Mouse (Mus musculus) urinary bladder, postnatal 25 days (tissue): ENCODE measurements around the gene Myocd.

Experiments
- DNase-seq: peaks from one replicate; pipeline ENCODE4 v3.0.0; 2022; ENCODE audit warnings: low spot score

Myocd gene

DNA sequence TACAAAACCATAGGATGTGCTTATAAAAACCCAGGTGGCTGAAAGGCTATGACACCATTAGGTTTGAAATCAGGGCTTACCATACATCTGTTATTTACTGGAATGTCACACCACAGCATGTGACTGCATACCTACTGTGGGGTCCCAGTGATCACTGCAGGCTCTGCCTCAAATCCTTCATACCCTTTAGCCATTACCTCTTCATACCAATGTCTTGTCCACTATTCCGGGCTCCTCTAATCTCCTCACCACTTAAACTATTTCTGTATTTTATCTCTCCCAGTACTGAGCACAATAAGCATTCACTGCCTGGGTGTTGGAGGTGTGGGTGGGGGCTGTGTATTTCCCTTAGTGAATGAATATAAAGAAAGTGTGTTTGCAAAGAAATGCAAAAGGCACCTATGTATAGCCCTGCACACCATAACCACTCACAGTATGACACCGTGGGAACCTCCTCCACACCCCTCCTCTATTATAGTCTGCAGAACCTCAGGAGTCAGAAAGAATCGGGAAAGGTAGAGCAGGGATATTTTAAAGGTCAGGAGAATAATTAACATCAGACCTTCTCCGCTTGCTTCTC is 126.9 kb downstream of the Myocd start:
- DNase-seq = no peak

- DNase-seq = no peak
These were observed 130.8 kb downstream of the Myocd start for GRCm38 (mm10) chr11:65139030-65139429.

- DNase-seq = no peak
These were observed 132.6 kb downstream of the Myocd start for GRCm38 (mm10) chr11:65137145-65137652.

DNA sequence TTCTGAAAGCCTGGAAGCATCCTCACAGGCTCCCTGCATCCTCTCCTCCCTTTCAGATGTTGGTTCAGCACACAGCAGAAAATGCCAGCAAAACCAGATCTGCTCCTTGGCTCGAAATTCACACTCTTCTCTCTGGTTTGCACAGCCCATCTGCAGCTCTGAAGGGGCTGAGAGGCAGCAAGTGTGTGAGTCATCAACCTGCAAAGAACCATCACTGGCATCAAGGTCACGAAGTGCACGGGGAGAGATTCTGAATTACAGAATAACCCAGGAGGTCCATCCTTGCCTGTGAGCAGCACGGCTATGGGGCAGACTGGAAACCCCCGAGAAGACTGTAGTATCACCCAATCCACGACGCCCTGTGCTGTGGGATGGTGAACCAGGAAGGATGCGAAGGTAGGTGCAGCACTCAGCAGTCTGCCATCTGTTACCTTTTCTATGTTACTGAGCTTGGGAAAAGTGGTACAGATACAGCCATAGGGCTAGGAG is 134.5 kb downstream of the Myocd start:
- DNase-seq = no peak

DNA sequence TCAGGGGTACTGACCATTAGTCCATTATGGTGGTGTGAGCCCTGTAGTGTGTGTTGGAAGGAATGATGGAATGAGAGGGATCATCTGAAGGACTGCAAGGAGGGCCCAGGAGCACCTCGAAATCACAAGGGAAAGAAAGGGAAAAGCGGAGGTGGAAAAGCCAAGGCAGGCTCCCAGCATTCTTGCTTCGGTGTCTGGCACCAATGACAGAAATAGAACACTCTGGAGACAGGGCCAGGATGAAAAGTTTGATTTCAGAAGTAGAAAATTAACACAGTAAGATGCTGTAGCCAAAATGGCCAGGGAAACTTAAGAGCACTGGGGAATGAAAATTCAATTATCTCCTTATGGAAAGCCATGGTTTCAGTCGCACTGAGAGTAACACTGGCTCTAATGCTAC is 136.1 kb downstream of the Myocd start:
- DNase-seq = no peak

GRCm38 (mm10) chr11:65129110-65129509 is 140.7 kb downstream of the Myocd start:
- DNase-seq = no peak

DNA sequence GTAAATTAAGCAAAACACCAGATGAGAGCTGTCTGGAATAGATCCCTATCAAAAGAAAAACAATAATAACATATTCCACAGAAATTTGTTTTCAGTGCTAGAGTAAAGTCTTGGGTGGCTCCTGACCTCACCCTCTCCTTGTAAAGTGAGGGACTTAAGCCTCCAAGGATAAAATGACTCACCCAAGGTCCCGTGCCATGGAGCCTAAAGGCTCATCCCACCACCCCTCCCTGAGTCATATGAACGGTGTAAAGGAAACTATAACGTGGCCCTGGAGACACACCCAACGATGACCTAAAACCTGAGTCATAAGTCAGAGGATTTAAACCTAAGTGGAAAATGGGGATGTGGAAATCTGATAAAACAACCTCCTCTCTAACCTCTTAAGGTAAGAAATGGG is 141.1 kb downstream of the Myocd start:
- DNase-seq = no peak

DNA sequence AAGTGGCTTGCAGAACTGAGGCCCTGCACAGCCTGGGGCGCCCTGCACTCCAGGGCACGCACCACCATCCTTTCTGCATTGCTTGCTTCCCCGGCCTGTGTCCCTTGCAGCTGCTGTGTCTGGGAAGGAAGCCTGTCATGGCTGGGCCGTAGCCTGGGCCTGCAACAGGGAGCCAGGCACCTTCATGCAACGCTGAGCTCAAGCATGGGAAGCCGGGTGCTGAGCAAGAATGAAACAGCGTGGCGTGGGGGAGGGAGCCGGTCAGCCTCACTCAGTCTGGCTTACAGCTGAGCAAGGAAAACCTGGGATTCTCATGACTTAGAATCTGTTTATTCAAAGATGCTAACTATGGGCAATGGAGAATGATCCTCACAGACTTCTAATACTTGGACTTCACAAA is 143.2 kb downstream of the Myocd start:
- DNase-seq = no peak
